Mouse (Mus musculus) ES-E14 (cell line): ENCODE results near the gene Gm16253. TPM values are rescaled to one million over a fixed set of nuclear protein-coding genes. Genes with fewer than 3 reads are reported as not detected.

Source experiments
- DNase-seq: peaks from one replicate; pipeline ENCODE4 v3.0.0-alpha.2; 2013; ENCODE audit warnings: low read depth, low spot score
- H3K27ac ChIP-seq: 2 replicates; pipeline ENCODE4 v1.5.1; 2012; ENCODE audit warnings: low read depth, mild to moderate bottlenecking, low read length, moderate library complexity, mixed read lengths; ENCODE audit not compliant: poor library complexity, insufficient read depth, severe bottlenecking
- H3K36me3 ChIP-seq: 2 replicates; pipeline ENCODE4 v1.6.1; 2012; ENCODE audit warnings: mild to moderate bottlenecking, low read length, moderate library complexity, mixed read lengths; ENCODE audit not compliant: control insufficient read depth, poor library complexity, insufficient read depth, severe bottlenecking
- H3K4me1 ChIP-seq, 2 experiments: fragments of 150-350 bp in 1 of 2; sonication (generic) in 1 of 2; 2 replicates each; pipeline ENCODE4 v1.6.1; 2012; ENCODE audit warnings: low read length in 2 of 2, mild to moderate bottlenecking in 1 of 2, mixed read lengths in 1 of 2; ENCODE audit not compliant: control insufficient read depth in 2 of 2, insufficient read depth in 2 of 2, poor library complexity in 1 of 2
- H3K4me3 ChIP-seq, 2 experiments: fragments of 150-350 bp in 1 of 2; sonication (generic) in 1 of 2; 2 replicates each; pipeline ENCODE4 v1.5.1; 2012; ENCODE audit warnings: low read length in 2 of 2, low read depth in 1 of 2, mild to moderate bottlenecking in 1 of 2, mixed read lengths in 1 of 2; ENCODE audit not compliant: insufficient read depth in 1 of 2, poor library complexity in 1 of 2, severe bottlenecking in 1 of 2
- H3K9ac ChIP-seq: 2 replicates; pipeline ENCODE4 v1.6.1; 2012; ENCODE audit warnings: low read depth, mild to moderate bottlenecking, low read length, mixed read lengths; ENCODE audit not compliant: poor library complexity, insufficient read depth, severe bottlenecking
- H3K9me3 ChIP-seq: fragments of 150-350 bp; sonication (generic); 2 replicates; pipeline ENCODE4 v1.6.1; 2012; ENCODE audit warnings: low read depth, mild to moderate bottlenecking, low read length; ENCODE audit not compliant: control insufficient read depth, insufficient read depth
- CHD2 ChIP-seq: IDR thresholded peaks from 2 replicates; pipeline ENCODE4 v1.6.1; 2014; ENCODE audit warnings: mild to moderate bottlenecking, low read depth, low read length, inconsistent platforms
- HCFC1 ChIP-seq: IDR thresholded peaks from 2 replicates; pipeline ENCODE4 v1.6.1; 2012; ENCODE audit warnings: low read length, inconsistent platforms, borderline replicate concordance; ENCODE audit not compliant: insufficient read depth
- MAFK ChIP-seq: IDR thresholded peaks from 2 replicates; pipeline ENCODE4 v1.6.1; 2014; ENCODE audit warnings: mild to moderate bottlenecking, low read depth, low read length, inconsistent platforms; ENCODE audit not compliant: insufficient read depth
- ZC3H11A ChIP-seq: IDR thresholded peaks from 2 replicates; pipeline ENCODE4 v1.6.1; 2012; ENCODE audit warnings: low read depth, mild to moderate bottlenecking, inconsistent platforms, low read length, borderline replicate concordance
- ZNF384 ChIP-seq: IDR thresholded peaks from 2 replicates; pipeline ENCODE4 v1.6.1; 2012; ENCODE audit warnings: low read depth, low read length, inconsistent platforms
- in situ Hi-C, 2 experiments: fragments of 600-800 bp; cut with MboI; formaldehyde crosslinking; loops; one replicate each; pipeline ENCODE4 v1.15.1; 2025; ENCODE audit warnings: low sequenced_read_pairs in 2 of 2, inconsistent platforms in 1 of 2; ENCODE audit not compliant: unreplicated experiment in 2 of 2
- total RNA-seq: library from RNA; depleted of rRNA; stranded (reverse); fragments of 300-350 nt; gene quantifications from 2 replicates; pipeline ENCODE4 v1.2.3, GENCODE M21; 2012

Gm16253 gene
- total RNA-seq, 1 experiment = 2.0 TPM

- Histone ChIP-seq H3K27ac (peak overlapping the region; percentile 47; the same call in 1 of the 2 replicates), H3K4me1 (peaks cover 12 to 21% of the 10 kb centered on the region in 2 experiments)
Measured at GRCm38 (mm10) chr3:96563911-96564632, 12.7 kb upstream of the Gm16253 start.

GRCm38 (mm10) chr3:96564633-96565032 lies 12.2 kb upstream of the Gm16253 start:
- TF ChIP-seq HCFC1 (no peak), ZC3H11A (no peak), CHD2 (no peak), ZNF384 (no peak), MAFK (no peak)
- peaks cover 12 to 25% of the 10 kb centered on the region in 2 experiments for H3K4me1 ChIP-seq
- no peak for DNase-seq
- H3K27ac ChIP-seq = peak overlapping the region; percentile 47; the same call in 1 of the 2 replicates
- in situ Hi-C loops = no loop called here
- no peaks in the 10 kb centered on the region for H3K9me3 ChIP-seq
- H3K36me3 ChIP-seq = peaks cover 20% of the 10 kb centered on the region
- no peak overlapping the region for H3K4me3 ChIP-seq
- peak overlapping the region; percentile 1; the same call in 1 of the 2 replicates for H3K9ac ChIP-seq

More at GRCm38 (mm10) chr3:96563911-96564632, 12.7 kb upstream of the Gm16253 start:
- in situ Hi-C loops = no loop called here
- H3K4me3 ChIP-seq = no peak overlapping the region
- no peak for DNase-seq
- H3K9ac ChIP-seq = peak overlapping the region; percentile 1; the same call in 1 of the 2 replicates
- H3K36me3 ChIP-seq = peaks cover 24% of the 10 kb centered on the region
- H3K9me3 ChIP-seq = no peaks in the 10 kb centered on the region
- TF ChIP-seq MAFK (no peak), HCFC1 (no peak), ZC3H11A (no peak), ZNF384 (no peak), CHD2 (no peak)

- in situ Hi-C loops = no loop called here
- Histone ChIP-seq H3K36me3 (peaks cover 15% of the 10 kb centered on the region), H3K9ac (no peak overlapping the region), H3K4me1 (peaks cover 12 to 25% of the 10 kb centered on the region in 2 experiments), H3K27ac (peak overlapping the region; percentile 47; the same call in 1 of the 2 replicates), H3K9me3 (no peaks in the 10 kb centered on the region), H3K4me3 (no peak overlapping the region)
- TF ChIP-seq HCFC1 = no peak
- no peak for TF ChIP-seq ZNF384
- no peak for TF ChIP-seq MAFK
- no peak for TF ChIP-seq ZC3H11A
- no peak for TF ChIP-seq CHD2
- DNase-seq = no peak
Measured at GRCm38 (mm10) chr3:96565105-96565504, 11.7 kb upstream of the Gm16253 start.

DNA sequence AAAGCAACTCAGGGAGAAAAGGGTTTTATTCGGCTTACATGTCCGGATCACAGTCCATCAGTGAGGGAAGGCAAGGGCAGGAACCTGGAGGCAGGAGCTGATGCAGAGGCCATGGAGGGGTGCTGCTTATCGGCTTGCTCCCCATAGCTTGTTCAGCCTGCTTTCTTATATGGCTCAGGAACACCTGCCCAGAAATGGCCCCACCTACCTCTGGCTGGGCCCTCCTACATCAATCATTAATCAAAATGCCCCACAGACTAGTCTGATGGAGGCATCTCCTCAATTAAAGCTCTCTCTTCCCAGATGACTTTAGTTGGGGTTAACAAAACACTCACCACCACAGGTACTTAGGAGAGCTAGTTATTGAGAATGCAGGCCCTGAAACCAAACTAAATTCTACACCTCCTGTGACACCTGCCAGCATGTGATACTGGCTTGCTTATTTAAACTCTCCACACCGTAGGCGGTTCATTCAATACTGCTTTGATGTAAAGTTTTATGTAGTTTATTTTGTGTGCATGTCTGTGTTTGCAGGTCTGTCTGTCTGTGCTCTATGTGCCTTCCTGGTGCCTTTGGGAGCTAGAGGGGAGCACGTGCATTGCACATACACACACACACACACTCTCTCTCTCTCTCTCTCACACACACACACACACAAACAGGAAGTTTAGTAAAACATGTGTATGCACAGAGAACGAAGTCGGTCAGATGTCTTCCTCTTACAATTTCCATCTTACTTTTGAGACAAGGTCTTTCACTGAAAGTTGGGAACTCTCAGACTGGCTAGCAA lies 9.9 kb upstream of the Gm16253 start:
- H3K36me3 ChIP-seq = peaks cover 2% of the 10 kb centered on the region; the same call in 1 of the 2 replicates
- H3K9ac ChIP-seq = peak overlapping the region; percentile 62; the same call in 1 of the 2 replicates
- no peak overlapping the region for H3K4me3 ChIP-seq
- no peaks in the 10 kb centered on the region for H3K9me3 ChIP-seq
- H3K27ac ChIP-seq = no peak overlapping the region; the same call in 1 of the 2 replicates
- TF ChIP-seq MAFK (no peak), CHD2 (no peak), ZNF384 (no peak), ZC3H11A (no peak)
- DNase-seq = no peak
- peaks cover 16 to 30% of the 10 kb centered on the region in 2 experiments for H3K4me1 ChIP-seq
- in situ Hi-C loops = no loop called here
